Mouse (Mus musculus): ENCODE results near the gene Ulk4. TPM values are rescaled to one million over a fixed set of nuclear protein-coding genes. Genes with fewer than 3 reads are reported as not detected.
A peak's percentile ranks its signal among the peaks of the same experiment; 100 is the strongest.

Ulk4 gene
- polyA plus RNA-seq, 1 experiment from 2014 or later = 143 TPM

DNA sequence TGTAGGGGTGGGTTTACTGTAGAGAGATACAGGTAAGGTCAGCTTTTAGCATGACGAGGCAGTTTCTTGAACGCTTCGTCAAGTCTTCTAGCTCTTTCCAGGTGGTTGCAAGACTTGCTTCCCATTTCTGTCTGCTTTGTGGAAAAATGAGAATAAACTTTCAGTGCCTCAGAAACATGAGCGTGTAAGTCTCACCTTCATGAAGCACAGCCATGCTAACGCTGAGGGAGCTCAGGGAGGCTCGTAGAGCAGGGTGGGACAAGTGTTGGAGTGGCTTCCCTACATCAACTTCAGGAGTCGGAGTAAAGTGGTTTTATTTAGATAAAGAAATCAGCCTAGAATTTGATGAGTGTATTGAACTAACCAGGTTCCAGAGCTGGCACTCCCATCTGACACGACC lies 330.9 kb downstream of the Ulk4 start:
- H3K27ac ChIP-seq (replicated peaks) = no peak overlapping the region
- no peak overlapping the region for H3K4me2 ChIP-seq (replicated peaks)
- H3K36me3 ChIP-seq = peaks cover 14% of the 10 kb centered on the region
- no peaks in the 10 kb centered on the region for H3K9me3 ChIP-seq (replicated peaks)
- peaks cover 69% of the 10 kb centered on the region for H3K4me1 ChIP-seq
- no peak for ATAC-seq (ENCODE audit: insufficient number of reproducible peaks, low FRiP score, low TSS enrichment, low read depth)
- no peaks in the 10 kb centered on the region for H3K27me3 ChIP-seq
- H3K9ac ChIP-seq = no peak overlapping the region
- H3K4me3 ChIP-seq (replicated peaks) = no peak overlapping the region
- 65% methylated on average over 8 of the region's 8 CpGs for WGBS

- H3K4me3 ChIP-seq (replicated peaks) = no peak overlapping the region
- H3K9me3 ChIP-seq (replicated peaks) = no peaks in the 10 kb centered on the region
- ATAC-seq (ENCODE audit: insufficient number of reproducible peaks, low FRiP score, low TSS enrichment, low read depth) = no peak
- 54% methylated on average over 3 of the region's 3 CpGs for WGBS
- H3K9ac ChIP-seq = no peak overlapping the region
- H3K27ac ChIP-seq (replicated peaks) = no peak overlapping the region
- H3K4me2 ChIP-seq (replicated peaks) = no peak overlapping the region
- H3K36me3 ChIP-seq = peaks cover 13% of the 10 kb centered on the region; the same call in 1 of the 2 replicates
- no peaks in the 10 kb centered on the region for H3K27me3 ChIP-seq
- peaks cover 88% of the 10 kb centered on the region for H3K4me1 ChIP-seq
These were observed 332.8 kb downstream of the Ulk4 start for GRCm38 (mm10) chr9:120944211-120944610.

GRCm38 (mm10) chr9:120943757-120944156 lies 333.2 kb downstream of the Ulk4 start:
- ATAC-seq (ENCODE audit: insufficient number of reproducible peaks, low FRiP score, low TSS enrichment, low read depth) = no peak
- Histone ChIP-seq H3K27me3 (no peaks in the 10 kb centered on the region), H3K36me3 (peaks cover 13% of the 10 kb centered on the region; the same call in 1 of the 2 replicates), H3K4me2 (replicated peaks) (no peak overlapping the region), H3K9me3 (replicated peaks) (no peaks in the 10 kb centered on the region), H3K4me3 (replicated peaks) (no peak overlapping the region), H3K4me1 (peaks cover 90% of the 10 kb centered on the region), H3K9ac (no peak overlapping the region), H3K27ac (replicated peaks) (no peak overlapping the region)
- WGBS = 79% methylated on average over 1 of the region's 1 CpGs

- ATAC-seq (ENCODE audit: insufficient number of reproducible peaks, low FRiP score, low TSS enrichment, low read depth) = no peak
- no peak overlapping the region for H3K27ac ChIP-seq (replicated peaks)
- 80% methylated on average over 3 of the region's 3 CpGs for WGBS
- peaks cover 13% of the 10 kb centered on the region; the same call in 1 of the 2 replicates for H3K36me3 ChIP-seq
- H3K4me2 ChIP-seq (replicated peaks) = no peak overlapping the region
- no peaks in the 10 kb centered on the region for H3K27me3 ChIP-seq
- peaks cover 95% of the 10 kb centered on the region for H3K4me1 ChIP-seq
- no peak overlapping the region for H3K9ac ChIP-seq
- H3K9me3 ChIP-seq (replicated peaks) = no peaks in the 10 kb centered on the region
- no peak overlapping the region for H3K4me3 ChIP-seq (replicated peaks)
These were observed 336.1 kb downstream of the Ulk4 start for GRCm38 (mm10) chr9:120940858-120941257.

DNA sequence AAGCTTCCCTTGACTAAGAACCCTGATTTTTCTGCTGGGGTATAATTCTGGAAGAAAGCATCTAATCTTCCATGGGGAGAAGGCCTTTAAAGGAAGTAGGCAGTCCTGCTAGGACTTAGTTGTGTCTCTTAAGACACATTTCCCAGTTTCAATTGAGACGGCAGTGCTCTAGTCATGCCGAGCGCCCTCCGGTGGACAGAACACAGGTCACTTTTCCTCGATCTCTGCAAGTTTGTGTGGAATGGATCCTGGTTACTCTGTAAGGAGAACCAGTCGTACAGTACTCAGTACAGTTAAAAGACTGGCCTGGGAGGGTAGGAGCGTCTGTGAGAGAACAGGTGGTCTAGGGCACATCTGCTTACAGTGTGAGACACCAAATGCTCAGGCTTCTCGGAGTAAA lies 340.6 kb downstream of the Ulk4 start:
- Histone ChIP-seq H3K27me3 (no peaks in the 10 kb centered on the region), H3K4me2 (replicated peaks) (peak overlapping the region; percentile 73), H3K4me3 (replicated peaks) (peak overlapping the region; percentile 88), H3K36me3 (peaks cover 13% of the 10 kb centered on the region; the same call in 1 of the 2 replicates), H3K9me3 (replicated peaks) (no peaks in the 10 kb centered on the region), H3K4me1 (peaks cover 64% of the 10 kb centered on the region), H3K9ac (peak overlapping the region; percentile 41), H3K27ac (replicated peaks) (peak overlapping the region; percentile 23; the same call in 1 of the 2 replicates)
- no peak for ATAC-seq (ENCODE audit: insufficient number of reproducible peaks, low FRiP score, low TSS enrichment, low read depth)
- WGBS = 9% methylated on average over 8 of the region's 8 CpGs

DNA sequence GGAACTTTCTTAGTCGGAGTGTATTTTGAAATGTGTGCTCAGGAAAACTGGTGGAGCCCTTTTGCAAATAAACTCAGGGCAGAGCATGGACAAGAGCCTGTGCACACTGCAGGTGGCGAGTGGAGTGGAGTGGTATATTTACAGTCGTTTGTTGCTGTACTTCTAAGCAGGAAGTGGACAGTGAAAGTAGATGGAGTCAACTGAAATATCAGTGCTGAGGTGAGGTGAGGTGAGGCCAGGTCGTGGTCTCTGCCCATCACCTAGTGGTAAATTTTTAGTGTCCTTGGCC lies 341.4 kb downstream of the Ulk4 start:
- peak overlapping the region; percentile 23; the same call in 1 of the 2 replicates for H3K27ac ChIP-seq (replicated peaks)
- H3K4me1 ChIP-seq = peaks cover 56% of the 10 kb centered on the region
- ATAC-seq (ENCODE audit: insufficient number of reproducible peaks, low FRiP score, low TSS enrichment, low read depth) = no peak
- WGBS = 9% methylated on average over 4 of the region's 4 CpGs
- peak overlapping the region; percentile 88 for H3K4me3 ChIP-seq (replicated peaks)
- H3K9me3 ChIP-seq (replicated peaks) = no peaks in the 10 kb centered on the region
- H3K9ac ChIP-seq = peak overlapping the region; percentile 94
- 0 out of 2 replicates have a peak, but pooled peaks cover 8% of the 10 kb centered on the region for H3K36me3 ChIP-seq
- peak overlapping the region; percentile 73 for H3K4me2 ChIP-seq (replicated peaks)
- no peaks in the 10 kb centered on the region for H3K27me3 ChIP-seq

GRCm38 (mm10) chr9:120934821-120935633 lies 342.0 kb downstream of the Ulk4 start:
- Histone ChIP-seq H3K4me2 (replicated peaks) (peak overlapping the region; percentile 73), H3K27ac (replicated peaks) (peak overlapping the region; percentile 94), H3K4me1 (peaks cover 51% of the 10 kb centered on the region), H3K36me3 (0 out of 2 replicates have a peak, but pooled peaks cover 3% of the 10 kb centered on the region), H3K9ac (peak overlapping the region; percentile 94), H3K9me3 (replicated peaks) (no peaks in the 10 kb centered on the region), H3K4me3 (replicated peaks) (peak overlapping the region; percentile 88), H3K27me3 (no peaks in the 10 kb centered on the region)
- 3% methylated on average over 14 of the region's 14 CpGs for WGBS
- ATAC-seq (ENCODE audit: insufficient number of reproducible peaks, low FRiP score, low TSS enrichment, low read depth) = no peak

DNA sequence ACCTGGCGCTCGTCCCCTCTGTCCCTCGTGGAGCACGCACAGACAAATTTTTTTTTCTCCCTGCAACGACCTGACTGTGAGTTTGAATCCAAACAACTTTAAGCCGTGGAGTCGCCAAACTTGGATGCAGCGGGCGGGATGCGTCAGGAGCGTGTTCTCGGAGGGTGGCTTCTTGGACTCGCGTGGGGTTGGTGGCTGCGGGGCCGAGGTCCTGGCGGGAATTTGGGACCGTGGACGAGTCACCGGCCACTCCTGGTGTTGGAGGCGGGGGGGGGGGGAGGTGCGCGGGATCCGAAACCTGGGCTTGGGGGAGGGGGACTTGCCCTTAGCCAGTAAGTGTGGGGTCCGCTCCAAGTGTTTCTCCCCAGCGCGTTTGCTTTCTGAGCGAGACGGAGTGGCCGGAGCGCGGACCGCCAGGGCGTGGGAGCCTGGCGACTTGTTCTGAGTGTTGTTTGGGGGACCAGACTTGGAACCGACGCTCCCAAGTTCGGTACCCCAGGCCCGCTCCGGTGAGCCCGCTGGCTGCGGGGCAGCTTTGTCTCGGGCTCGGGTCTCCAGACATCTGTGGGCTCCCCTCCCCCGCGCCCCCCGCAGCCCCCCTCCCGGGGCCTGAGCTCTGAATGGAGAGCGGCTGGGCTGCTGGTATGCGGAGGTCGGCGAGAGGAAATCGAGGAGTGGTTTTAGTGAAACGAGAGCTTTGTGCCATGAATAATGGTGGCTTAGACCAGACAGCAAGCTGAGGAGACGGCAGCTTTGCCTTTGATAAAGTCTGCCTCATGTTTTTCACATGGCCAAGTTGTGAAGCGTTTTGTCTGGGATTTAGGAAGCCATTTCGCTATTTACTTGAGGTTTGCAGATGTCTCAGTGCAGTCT lies 342.9 kb downstream of the Ulk4 start:
- Histone ChIP-seq H3K4me3 (replicated peaks) (peak overlapping the region; percentile 88), H3K9me3 (replicated peaks) (no peaks in the 10 kb centered on the region), H3K9ac (peak overlapping the region; percentile 94), H3K4me2 (replicated peaks) (peak overlapping the region; percentile 73), H3K27me3 (no peaks in the 10 kb centered on the region), H3K4me1 (peaks cover 42% of the 10 kb centered on the region), H3K36me3 (no peaks in the 10 kb centered on the region), H3K27ac (replicated peaks) (peak overlapping the region; percentile 94)
- under 1% methylated on average over 55 of the region's 57 CpGs for WGBS
- ATAC-seq (ENCODE audit: insufficient number of reproducible peaks, low FRiP score, low TSS enrichment, low read depth) = 0 out of 2 replicates have a peak, but pooled peaks have one; percentile 12

DNA sequence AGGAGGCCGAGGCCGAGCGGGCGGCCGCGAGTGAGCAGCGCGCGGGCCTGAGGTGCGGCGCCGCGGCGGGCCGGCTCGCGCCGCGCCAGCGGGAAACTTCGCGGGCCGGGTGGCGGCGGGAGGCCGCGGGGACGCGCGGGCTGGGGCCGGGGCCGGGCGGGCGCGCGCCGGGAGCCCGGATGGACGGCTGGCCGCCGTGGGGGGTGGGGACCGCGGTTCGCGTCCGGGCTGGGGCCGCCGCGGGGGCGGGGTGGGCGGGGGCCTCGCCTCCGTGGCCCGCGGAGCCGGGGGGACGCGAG lies 343.5 kb downstream of the Ulk4 start:
- no peaks in the 10 kb centered on the region for H3K27me3 ChIP-seq
- peak overlapping the region; percentile 94 for H3K27ac ChIP-seq (replicated peaks)
- H3K4me2 ChIP-seq (replicated peaks) = 0 out of 2 replicates have a peak overlapping the region, but pooled peaks have one; percentile 73
- H3K4me3 ChIP-seq (replicated peaks) = peak overlapping the region; percentile 88
- H3K36me3 ChIP-seq = no peaks in the 10 kb centered on the region
- ATAC-seq (ENCODE audit: insufficient number of reproducible peaks, low FRiP score, low TSS enrichment, low read depth) = peak; percentile 52
- 1% methylated on average over 44 of the region's 58 CpGs for WGBS
- no peaks in the 10 kb centered on the region for H3K9me3 ChIP-seq (replicated peaks)
- peaks cover 36% of the 10 kb centered on the region for H3K4me1 ChIP-seq
- peak overlapping the region; percentile 94 for H3K9ac ChIP-seq

GRCm38 (mm10) chr9:120932797-120933586 lies 344.0 kb downstream of the Ulk4 start:
- peak; percentile 91 for ATAC-seq (ENCODE audit: insufficient number of reproducible peaks, low FRiP score, low TSS enrichment, low read depth)
- no peaks in the 10 kb centered on the region for H3K27me3 ChIP-seq
- H3K36me3 ChIP-seq = no peaks in the 10 kb centered on the region
- H3K4me3 ChIP-seq (replicated peaks) = peak overlapping the region; percentile 88
- 4% methylated on average over 70 of the region's 78 CpGs for WGBS
- peak overlapping the region; percentile 94 for H3K27ac ChIP-seq (replicated peaks)
- H3K9ac ChIP-seq = peak overlapping the region; percentile 94
- H3K9me3 ChIP-seq (replicated peaks) = no peaks in the 10 kb centered on the region
- peak overlapping the region; percentile 44 for H3K4me2 ChIP-seq (replicated peaks)
- peaks cover 31% of the 10 kb centered on the region for H3K4me1 ChIP-seq

DNA sequence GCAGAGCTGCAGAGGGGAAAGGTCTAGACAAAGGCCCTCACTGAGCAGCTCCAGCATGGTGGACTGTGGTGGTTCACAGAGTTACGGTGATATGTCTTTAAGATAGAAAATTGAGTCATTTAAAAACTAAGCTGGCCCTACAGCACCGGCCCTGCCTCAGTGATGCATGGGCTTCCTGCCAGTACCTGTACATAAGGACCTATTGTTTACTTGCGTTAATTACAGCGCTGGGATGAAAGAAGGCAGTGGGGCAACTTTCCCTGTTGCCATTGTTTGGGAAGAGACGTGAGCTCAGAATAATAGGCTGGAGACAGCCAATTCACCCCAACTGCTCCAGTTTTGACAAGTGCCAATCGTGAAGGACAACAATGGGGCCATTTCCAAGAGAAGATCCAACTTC lies 344.6 kb downstream of the Ulk4 start:
- Histone ChIP-seq H3K4me3 (replicated peaks) (no peak overlapping the region), H3K27me3 (no peaks in the 10 kb centered on the region), H3K9ac (no peak overlapping the region), H3K36me3 (no peaks in the 10 kb centered on the region), H3K9me3 (replicated peaks) (no peaks in the 10 kb centered on the region), H3K4me2 (replicated peaks) (no peak overlapping the region), H3K27ac (replicated peaks) (peak overlapping the region; percentile 44), H3K4me1 (peaks cover 25% of the 10 kb centered on the region)
- WGBS = 48% methylated on average over 6 of the region's 6 CpGs
- no peak for ATAC-seq (ENCODE audit: insufficient number of reproducible peaks, low FRiP score, low TSS enrichment, low read depth)
